Mouse (Mus musculus) lung, postnatal 25 days (tissue): ENCODE results near the gene Gnb4.

Experiments used
- DNase-seq: peaks from one replicate; pipeline ENCODE4 v3.0.0; 2022; ENCODE audit warnings: low spot score

Gene Gnb4

DNA sequence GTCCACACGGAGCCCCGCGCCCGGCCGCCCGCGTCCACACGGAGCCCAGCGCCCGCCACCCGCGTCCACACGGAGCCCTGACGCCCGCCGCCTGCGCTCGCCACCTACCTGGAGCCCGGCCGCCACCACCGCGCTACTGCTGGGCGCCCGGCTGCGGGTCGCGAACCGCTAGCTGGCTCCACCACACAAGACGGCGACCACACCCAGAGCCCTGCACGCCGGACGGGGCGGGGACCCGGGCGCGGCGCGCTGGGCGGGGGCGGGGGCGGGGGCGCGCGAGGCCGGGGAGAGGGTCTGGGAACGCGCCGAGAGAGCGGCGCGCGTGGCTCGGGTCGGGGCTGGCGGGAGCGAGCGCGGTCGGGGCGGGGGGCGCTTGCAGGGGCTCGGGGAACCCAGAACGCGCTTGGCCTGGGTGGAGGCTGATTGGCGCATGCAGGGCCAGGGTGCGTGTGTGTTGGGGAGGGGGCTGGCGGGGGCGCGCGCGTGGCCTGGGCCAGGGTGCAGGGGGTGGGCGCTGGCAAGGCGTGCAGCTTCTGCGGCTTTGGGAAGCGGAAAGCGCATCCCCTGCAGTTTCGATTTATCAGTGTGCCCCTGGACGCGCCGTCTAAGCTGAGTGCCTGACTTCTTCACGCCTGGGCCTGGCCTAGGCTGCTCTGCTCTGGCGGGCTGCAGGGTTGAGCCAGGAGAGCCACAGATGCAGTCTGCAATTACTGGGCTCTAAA, at the start of gene Gnb4:
Gene Gnb4 (minus strand): TSS at position 255 of the 722 bp plus-strand sequence.
- peak; percentile 33 for DNase-seq

DNA sequence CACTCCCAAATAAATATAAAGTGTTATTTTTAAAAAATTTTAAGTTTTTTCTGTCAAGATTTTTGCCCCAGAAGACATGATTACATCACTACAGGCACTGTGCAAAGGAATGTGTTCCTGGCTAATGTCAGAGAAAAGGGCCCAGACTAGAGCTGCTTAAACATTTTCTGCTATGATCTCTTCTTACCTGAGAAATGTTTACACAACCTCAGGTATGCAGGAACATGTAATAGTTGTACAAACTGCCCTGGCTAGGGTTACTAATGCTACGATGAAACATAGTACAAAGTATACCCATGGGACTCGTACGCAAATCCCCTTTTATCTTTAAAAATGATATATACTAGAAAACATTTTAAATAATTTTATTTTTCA, 45.2 kb upstream of the Gnb4 start:
- DNase-seq: no peak

- DNase-seq: no peak
Measured at GRCm38 (mm10) chr3:32660831-32661555, 44.6 kb upstream of the Gnb4 start.

DNA sequence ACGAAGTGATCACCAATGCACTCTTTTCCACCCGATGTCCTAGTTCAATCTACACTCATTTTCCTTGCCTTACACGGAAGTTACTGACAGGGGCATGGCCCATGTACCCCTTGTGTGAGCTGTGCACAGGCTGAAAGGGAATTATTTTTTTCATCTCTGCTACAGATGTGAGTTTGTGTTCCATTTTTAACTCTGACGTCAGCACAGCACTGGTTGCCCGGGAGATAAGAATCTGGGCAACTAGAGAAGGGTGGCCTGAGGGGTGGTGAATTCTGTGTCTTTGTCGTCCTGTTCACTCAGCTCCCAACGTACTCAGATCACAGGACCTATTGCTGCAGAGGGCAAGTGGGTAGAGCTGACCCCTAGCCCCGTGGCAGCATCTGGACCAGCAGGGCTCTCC, 43.9 kb upstream of the Gnb4 start:
- no peak for DNase-seq

- no peak for DNase-seq
Measured at GRCm38 (mm10) chr3:32659506-32659905, 43.1 kb upstream of the Gnb4 start.

DNA sequence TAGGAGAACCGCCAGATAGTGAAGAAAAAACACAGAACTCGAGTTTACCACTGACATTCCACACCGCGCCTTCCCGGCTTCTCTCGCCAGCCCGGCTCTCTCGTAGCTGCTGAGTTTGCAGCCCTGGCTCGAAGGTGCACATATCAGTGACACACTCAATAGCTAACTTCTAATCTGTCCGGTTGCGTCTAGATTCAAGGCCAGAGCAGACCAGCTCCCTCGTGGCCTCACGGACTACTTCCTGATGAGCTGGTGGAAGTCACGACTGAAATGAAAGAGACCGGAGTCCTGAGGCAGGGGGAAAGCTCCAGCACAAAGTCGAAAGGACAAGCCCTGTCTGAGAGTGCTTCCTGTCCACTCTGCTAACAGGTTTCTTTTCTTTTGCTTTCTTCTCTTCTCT, 42.4 kb upstream of the Gnb4 start:
- no peak for DNase-seq

DNA sequence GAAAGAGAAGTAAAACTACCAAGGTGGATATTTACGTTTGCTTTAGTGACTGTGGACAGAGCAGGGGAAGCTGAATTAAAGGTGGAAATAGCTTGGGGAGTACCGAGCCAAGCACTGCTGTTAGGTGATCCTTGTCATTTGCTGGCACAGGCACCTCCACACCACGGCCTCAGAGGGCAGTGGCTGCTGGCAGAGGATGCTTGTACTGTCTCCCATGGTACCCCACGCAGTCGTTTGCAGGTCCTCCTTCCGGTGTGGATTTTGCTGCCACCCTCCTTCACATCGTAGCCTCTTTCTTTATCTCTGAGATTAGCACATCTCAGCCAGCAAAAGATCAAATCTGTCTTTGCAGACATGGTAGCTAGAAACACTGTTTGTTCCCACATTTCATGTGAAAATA, 42.0 kb upstream of the Gnb4 start:
- DNase-seq: no peak

DNA sequence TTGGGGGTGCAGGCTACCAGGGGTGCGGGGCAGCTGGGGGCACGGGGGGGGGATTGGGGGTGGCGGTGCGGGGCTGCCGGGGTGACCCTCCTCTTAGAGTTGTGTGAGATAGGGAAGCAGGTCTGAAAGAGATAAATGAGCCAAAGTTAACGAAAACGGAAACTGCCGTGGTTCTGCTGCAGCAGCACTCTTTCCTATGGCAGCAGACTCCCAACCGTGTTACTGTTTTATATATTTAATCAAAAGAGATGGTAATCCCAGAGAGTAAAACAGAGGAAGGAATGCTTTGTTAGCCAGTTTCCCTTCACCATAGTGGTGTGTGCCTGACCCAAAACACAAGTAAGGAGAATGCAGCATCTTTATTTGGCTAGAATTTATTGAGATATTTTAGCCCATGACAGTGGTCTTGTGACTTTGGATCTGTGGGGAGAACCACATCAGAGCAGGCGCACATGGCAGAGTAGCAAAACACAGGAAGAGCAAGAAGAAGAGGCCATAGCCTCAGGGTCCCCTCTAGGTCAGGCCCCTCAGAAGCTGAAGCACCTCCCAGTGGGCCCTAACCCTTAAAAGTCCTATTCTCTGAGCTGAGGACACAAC, 40.1 kb upstream of the Gnb4 start:
- no peak for DNase-seq

- DNase-seq: no peak
Measured at GRCm38 (mm10) chr3:32655994-32656393, 39.6 kb upstream of the Gnb4 start.

- DNase-seq: no peak
Measured at GRCm38 (mm10) chr3:32652739-32653138, 36.4 kb upstream of the Gnb4 start.

GRCm38 (mm10) chr3:32649284-32649683, 32.9 kb upstream of the Gnb4 start:
- no peak for DNase-seq

DNA sequence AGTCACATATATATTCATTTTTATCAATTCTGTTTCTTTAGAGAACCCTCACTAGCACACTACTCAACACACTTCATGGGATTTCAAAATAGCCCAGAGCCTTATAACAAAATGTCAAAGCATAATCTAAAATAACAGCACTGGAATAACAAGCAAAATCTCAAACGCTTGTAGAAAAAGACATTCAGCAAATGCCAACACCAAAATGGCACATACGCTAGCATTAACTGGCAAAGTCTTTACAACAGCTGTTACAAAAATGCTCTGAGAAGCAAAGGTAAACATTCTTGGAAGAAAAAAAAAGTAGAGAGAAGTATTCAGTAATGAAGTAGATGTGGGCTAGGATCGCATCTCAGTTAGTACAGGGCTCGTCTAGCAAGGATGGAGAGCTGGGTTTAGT, 30.5 kb upstream of the Gnb4 start:
- no peak for DNase-seq

GRCm38 (mm10) chr3:32644751-32645150, 28.4 kb upstream of the Gnb4 start:
- DNase-seq: no peak

- DNase-seq: no peak
Measured at GRCm38 (mm10) chr3:32642116-32642515, 25.7 kb upstream of the Gnb4 start.

GRCm38 (mm10) chr3:32638240-32638639, 21.9 kb upstream of the Gnb4 start:
- peak; percentile 34 for DNase-seq

DNA sequence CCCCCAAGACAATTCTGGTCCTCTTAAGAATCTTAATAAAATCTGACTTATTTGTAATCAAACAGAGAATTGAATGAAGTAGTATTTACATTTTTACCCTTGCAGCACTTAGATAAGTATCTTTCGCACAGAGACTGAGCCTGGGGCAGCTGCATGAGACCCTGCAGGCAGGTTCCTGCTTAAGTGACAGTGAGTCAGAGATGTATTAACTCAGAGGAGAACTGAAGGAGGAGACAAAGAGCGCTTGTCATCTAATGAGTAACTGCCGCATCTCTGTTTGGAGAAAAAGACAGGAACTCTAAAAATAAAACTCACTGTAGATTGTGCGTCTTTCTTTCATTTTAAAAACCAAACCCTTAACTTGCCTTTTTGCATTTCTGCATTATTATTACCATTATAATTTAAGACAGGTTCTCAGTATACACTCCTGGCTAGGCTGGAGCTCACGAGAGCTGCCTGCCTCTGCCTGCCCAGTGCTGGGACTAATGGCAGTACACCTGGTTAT, 16.4 kb upstream of the Gnb4 start:
- DNase-seq: no peak

GRCm38 (mm10) chr3:32630210-32630609, 13.8 kb upstream of the Gnb4 start:
- no peak for DNase-seq

DNA sequence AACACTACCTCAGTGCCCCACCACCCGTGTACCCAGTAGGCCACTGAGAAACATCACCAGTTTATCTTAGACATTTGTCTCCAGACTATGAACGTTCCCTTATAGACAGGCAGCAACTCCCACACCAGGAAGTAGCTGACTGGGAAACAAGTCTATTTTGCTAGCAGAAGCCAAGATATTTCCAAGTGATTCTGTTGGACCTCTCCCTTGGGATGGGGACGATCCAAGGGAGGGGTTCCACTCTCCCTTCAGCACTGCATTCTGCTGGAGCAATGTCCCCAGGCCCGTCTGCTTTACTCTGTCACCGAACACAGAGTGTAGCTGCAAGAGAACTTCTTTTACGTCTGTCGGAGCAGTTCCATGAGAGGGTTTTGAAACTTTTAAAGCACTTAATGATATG, 11.8 kb upstream of the Gnb4 start:
- DNase-seq: no peak

- no peak for DNase-seq
Measured at GRCm38 (mm10) chr3:32622106-32622505, 5.7 kb upstream of the Gnb4 start.

DNA sequence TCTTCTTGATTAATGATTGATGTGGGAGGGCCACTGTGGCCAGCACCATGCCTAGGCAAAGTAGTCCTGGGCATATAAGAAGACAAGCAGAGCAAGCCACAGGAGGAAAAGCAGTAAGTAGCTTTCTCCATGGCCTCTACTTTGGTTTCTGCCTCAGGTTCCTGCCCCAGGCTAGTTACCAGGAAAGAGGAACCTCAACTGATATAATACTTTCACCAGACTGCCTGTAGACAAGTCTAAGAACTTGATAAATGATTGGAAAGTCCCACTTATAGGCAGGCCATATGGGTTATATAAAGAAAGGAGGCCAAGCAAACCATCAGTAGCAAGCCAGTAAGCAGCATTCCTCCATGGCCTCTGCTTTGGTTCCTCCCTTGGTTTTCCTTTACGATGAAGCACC, 5.3 kb upstream of the Gnb4 start:
- no peak for DNase-seq

DNA sequence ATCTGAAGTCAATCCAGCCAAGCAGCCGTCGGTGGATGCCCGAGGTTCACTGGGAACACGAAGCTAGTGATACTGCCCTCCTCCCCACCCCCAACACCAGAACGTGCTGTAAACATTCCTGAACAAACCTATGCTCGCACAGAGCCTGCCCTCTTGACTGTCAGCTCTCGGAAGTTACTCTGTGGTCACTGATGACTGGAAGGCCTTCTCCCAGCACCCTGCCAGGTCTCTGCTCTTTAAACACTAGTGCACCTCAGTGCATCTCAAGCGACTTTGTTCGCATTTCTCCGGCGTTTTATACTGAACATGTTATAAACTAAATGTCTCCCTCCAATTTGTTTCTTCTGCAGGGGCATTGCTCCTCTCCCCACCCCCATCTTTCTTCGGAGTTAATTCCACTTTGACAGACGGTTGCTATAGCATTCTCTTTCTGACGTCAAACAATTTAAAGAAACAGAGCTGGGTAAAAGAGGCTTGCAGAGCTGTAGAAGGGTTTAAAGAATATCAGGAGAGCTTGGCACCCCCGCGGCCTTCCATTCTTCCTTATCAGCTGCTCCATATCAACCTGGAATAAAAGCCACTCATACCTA, 763 bp upstream of the Gnb4 start:
- no peak for DNase-seq

DNA sequence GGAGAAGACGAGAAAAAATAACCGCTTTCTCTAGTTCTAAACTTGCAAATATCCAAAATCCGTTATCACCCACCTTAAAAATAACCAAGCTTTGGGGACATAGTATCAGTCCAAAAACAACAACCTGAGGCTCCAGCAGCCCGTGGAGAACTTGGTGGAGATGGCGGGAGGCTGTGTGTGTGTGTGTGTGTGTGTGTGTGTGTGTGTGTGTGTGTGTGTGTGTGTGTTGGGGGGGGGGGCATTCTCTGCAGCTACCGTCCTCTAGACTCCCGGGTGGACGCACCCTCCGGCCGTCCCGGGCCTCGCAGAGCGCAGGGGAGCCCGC, 417 bp downstream of the Gnb4 start:
- no peak for DNase-seq

GRCm38 (mm10) chr3:32615376-32615775, 1.0 kb downstream of the Gnb4 start:
- no peak for DNase-seq
